Mouse (Mus musculus): ENCODE measurements at regions not wholly inside any gene's neighbourhood (a gene's known extent, or its start where the extent isn't known, plus 50 kb on each side); places are given as distances from the start of the nearest gene placed in this dataset.

DNA sequence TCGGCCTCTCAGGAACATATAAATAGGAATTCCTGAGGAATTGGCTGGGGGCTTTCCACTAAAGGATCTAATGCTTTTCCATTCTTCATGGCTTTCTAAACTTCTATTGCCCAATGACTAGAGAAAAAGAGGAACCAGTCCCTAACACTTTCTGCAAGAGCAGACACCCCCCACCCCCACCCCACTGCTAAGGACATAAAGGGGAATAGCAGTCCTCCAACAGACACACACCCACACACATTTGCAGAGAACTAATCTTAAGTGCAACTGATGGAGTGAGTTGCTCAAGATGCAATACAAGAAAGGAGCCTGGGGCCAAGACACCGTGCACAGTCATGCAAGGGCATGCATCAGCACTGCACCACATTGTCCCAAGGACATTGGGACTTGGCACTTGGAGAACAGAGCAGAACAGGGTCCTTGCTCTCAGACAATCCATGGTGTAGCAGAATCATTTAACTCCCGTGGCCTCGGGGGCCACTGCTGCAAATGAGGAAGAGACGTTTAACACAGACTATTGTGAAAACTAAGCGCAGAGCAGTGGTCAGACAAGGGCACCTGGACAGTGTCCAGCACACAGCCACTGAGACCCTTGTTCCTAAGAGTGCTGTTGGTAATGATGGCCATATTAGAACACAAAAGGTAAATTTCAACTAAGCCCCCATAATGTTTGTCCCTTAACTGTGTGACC is 161.1 kb downstream of the Xpnpep1 start:
- no peak overlapping the region for H3K4me3 ChIP-seq (ENCODE audit: low read depth, low read length)

GRCm38 (mm10) chr19:52866635-52867034 is 173.4 kb downstream of the Xpnpep1 start:
- Histone ChIP-seq H3K36me3 (ENCODE audit: control insufficient read depth, insufficient read depth) (no peaks in the 10 kb centered on the region), H3K27me3 (replicated peaks; ENCODE audit: control insufficient read depth, insufficient read depth, low read length) (no peaks in the 10 kb centered on the region), H3K9me3 (ENCODE audit: control insufficient read depth) (no peaks in the 10 kb centered on the region), H3K27ac (ENCODE audit: low read depth, low read length) (no peak overlapping the region), H3K9ac (ENCODE audit: low read depth, low read length) (no peak overlapping the region), H3K4me3 (ENCODE audit: low read depth, low read length) (no peak overlapping the region), H3K4me2 (replicated peaks; ENCODE audit: low read depth) (no peak overlapping the region), H3K4me1 (replicated peaks; ENCODE audit: control insufficient read depth, insufficient read depth, low read length) (no peaks in the 10 kb centered on the region)
- no peak for ATAC-seq
- TF ChIP-seq CTCF (IDR thresholded peaks at IDR 0.05; ENCODE audit: low read depth), result no peak
- WGBS, result 82% methylated on average over 1 of the region's 1 CpGs

More for the DNA sequence above, 161.1 kb downstream of the Xpnpep1 start:
- H3K4me1 ChIP-seq (replicated peaks; ENCODE audit: control insufficient read depth, insufficient read depth, low read length), result no peaks in the 10 kb centered on the region
- H3K27me3 ChIP-seq (replicated peaks; ENCODE audit: control insufficient read depth, insufficient read depth, low read length), result no peaks in the 10 kb centered on the region
- TF ChIP-seq CTCF (IDR thresholded peaks at IDR 0.05; ENCODE audit: low read depth), result no peak
- no peaks in the 10 kb centered on the region for H3K36me3 ChIP-seq (ENCODE audit: control insufficient read depth, insufficient read depth)
- no peak for ATAC-seq
- H3K9me3 ChIP-seq (ENCODE audit: control insufficient read depth), result no peaks in the 10 kb centered on the region
- H3K27ac ChIP-seq (ENCODE audit: low read depth, low read length), result no peak overlapping the region
- WGBS, result 87% methylated on average over 6 of the region's 6 CpGs
- H3K9ac ChIP-seq (ENCODE audit: low read depth, low read length), result no peak overlapping the region
- H3K4me2 ChIP-seq (replicated peaks; ENCODE audit: low read depth), result no peak overlapping the region

- Histone ChIP-seq H3K9me3 (ENCODE audit: control insufficient read depth) (no peaks in the 10 kb centered on the region), H3K9ac (ENCODE audit: low read depth, low read length) (no peak overlapping the region), H3K4me2 (replicated peaks; ENCODE audit: low read depth) (no peak overlapping the region), H3K27me3 (replicated peaks; ENCODE audit: control insufficient read depth, insufficient read depth, low read length) (no peaks in the 10 kb centered on the region), H3K4me1 (replicated peaks; ENCODE audit: control insufficient read depth, insufficient read depth, low read length) (no peaks in the 10 kb centered on the region), H3K36me3 (ENCODE audit: control insufficient read depth, insufficient read depth) (no peaks in the 10 kb centered on the region), H3K27ac (ENCODE audit: low read depth, low read length) (no peak overlapping the region), H3K4me3 (ENCODE audit: low read depth, low read length) (no peak overlapping the region)
- 51% methylated on average over 9 of the region's 9 CpGs for WGBS
- no peak for ATAC-seq
- TF ChIP-seq CTCF (IDR thresholded peaks at IDR 0.05; ENCODE audit: low read depth), result no peak
These were observed 178.4 kb downstream of the Xpnpep1 start for GRCm38 (mm10) chr19:52861576-52861975.

- Histone ChIP-seq H3K27me3 (replicated peaks; ENCODE audit: control insufficient read depth, insufficient read depth, low read length) (no peaks in the 10 kb centered on the region), H3K4me2 (replicated peaks; ENCODE audit: low read depth) (no peak overlapping the region), H3K36me3 (ENCODE audit: control insufficient read depth, insufficient read depth) (no peaks in the 10 kb centered on the region), H3K9ac (ENCODE audit: low read depth, low read length) (no peak overlapping the region), H3K4me3 (ENCODE audit: low read depth, low read length) (no peak overlapping the region), H3K4me1 (replicated peaks; ENCODE audit: control insufficient read depth, insufficient read depth, low read length) (no peaks in the 10 kb centered on the region), H3K27ac (ENCODE audit: low read depth, low read length) (no peak overlapping the region), H3K9me3 (ENCODE audit: control insufficient read depth) (no peaks in the 10 kb centered on the region)
- no peak for ATAC-seq
- no peak for TF ChIP-seq CTCF (IDR thresholded peaks at IDR 0.05; ENCODE audit: low read depth)
- 80% methylated on average over 7 of the region's 7 CpGs for WGBS
These were observed 185.8 kb downstream of the Xpnpep1 start for GRCm38 (mm10) chr19:52854068-52854682.

DNA sequence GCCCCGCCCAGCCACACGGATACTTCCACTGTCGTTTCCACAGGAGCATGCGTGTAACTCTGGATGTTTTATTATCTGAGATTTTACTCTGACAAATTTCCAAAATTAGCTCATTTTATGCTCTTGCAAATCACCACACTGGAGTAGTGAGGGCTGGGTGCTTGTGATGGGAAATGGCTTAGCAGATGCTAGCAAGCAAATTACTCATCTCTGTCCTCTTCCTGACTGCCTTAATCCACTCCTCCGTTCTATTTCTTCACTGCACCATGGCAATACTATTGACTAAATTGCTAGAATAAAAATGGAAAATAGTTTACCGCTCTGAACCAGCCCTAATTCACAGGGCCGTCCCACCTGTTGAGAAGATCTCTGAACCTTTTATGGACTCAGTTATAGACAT is 223.8 kb downstream of the Xpnpep1 start:
- Histone ChIP-seq H3K4me1 (replicated peaks; ENCODE audit: control insufficient read depth, insufficient read depth, low read length) (no peaks in the 10 kb centered on the region), H3K9ac (ENCODE audit: low read depth, low read length) (no peak overlapping the region), H3K9me3 (ENCODE audit: control insufficient read depth) (no peaks in the 10 kb centered on the region), H3K36me3 (ENCODE audit: control insufficient read depth, insufficient read depth) (no peaks in the 10 kb centered on the region), H3K4me2 (replicated peaks; ENCODE audit: low read depth) (no peak overlapping the region), H3K27me3 (replicated peaks; ENCODE audit: control insufficient read depth, insufficient read depth, low read length) (no peaks in the 10 kb centered on the region), H3K4me3 (ENCODE audit: low read depth, low read length) (no peak overlapping the region), H3K27ac (ENCODE audit: low read depth, low read length) (no peak overlapping the region)
- no peak for TF ChIP-seq CTCF (IDR thresholded peaks at IDR 0.05; ENCODE audit: low read depth)
- ATAC-seq, result no peak
- WGBS, result 78% methylated on average over 7 of the region's 7 CpGs

- Histone ChIP-seq H3K9me3 (ENCODE audit: control insufficient read depth) (no peaks in the 10 kb centered on the region), H3K4me3 (ENCODE audit: low read depth, low read length) (no peak overlapping the region), H3K4me1 (replicated peaks; ENCODE audit: control insufficient read depth, insufficient read depth, low read length) (no peaks in the 10 kb centered on the region), H3K27me3 (replicated peaks; ENCODE audit: control insufficient read depth, insufficient read depth, low read length) (no peaks in the 10 kb centered on the region), H3K4me2 (replicated peaks; ENCODE audit: low read depth) (no peak overlapping the region), H3K36me3 (ENCODE audit: control insufficient read depth, insufficient read depth) (no peaks in the 10 kb centered on the region), H3K27ac (ENCODE audit: low read depth, low read length) (no peak overlapping the region), H3K9ac (ENCODE audit: low read depth, low read length) (no peak overlapping the region)
- no peak for TF ChIP-seq CTCF (IDR thresholded peaks at IDR 0.05; ENCODE audit: low read depth)
- 66% methylated on average over 6 of the region's 6 CpGs for WGBS
- no peak for ATAC-seq
These were observed 228.0 kb downstream of the Xpnpep1 start for GRCm38 (mm10) chr19:52812046-52812445.

All from intestine, postnatal 0 days (tissue).